Mouse (Mus musculus): Measurements from ENCODE around the gene Lrsam1.

The Lrsam1 gene

DNA sequence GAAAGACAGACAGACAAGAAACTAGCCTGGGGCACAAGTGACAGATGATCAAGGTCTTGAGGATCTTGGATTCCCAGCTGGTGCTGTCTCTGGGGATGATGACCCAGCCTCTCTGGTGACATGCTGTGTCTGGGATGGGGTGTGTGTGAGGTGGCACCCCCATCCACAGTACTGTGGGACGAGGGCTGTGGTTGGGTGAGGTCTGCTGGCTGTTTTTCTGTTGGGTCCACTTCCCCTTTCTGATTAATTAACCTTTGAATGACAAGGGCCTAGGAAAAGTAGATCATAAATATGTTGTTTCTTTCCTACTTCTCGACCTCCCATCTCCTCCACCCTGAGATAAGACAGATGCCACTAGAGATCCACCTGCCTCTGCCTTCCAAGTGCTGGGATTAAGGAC lies 67.3 kb downstream of the Lrsam1 start:
- no peak for DNase-seq (ENCODE audit: low spot score in 2 of 2)

DNA sequence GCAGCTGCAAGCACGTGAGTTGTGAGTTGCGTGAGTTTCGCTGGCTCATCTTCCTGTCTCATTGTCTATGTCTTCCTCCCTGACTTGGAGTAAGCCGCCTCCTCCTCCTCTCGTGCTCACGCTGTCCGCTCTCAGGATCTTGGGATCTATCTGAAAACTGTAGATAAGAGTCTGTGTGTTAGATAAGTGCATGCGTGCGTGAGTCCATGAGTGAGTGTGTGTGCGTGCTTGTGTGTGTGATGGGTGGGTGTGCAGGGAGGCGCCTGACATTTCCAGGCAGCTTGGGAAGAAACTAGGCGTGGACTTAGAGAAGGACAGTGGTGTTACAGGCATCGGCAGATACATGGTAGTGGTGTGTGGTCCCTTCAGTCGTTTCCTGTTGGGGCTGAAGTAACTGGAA lies 68.9 kb downstream of the Lrsam1 start:
- DNase-seq (ENCODE audit: low spot score in 2 of 2): no peak

DNA sequence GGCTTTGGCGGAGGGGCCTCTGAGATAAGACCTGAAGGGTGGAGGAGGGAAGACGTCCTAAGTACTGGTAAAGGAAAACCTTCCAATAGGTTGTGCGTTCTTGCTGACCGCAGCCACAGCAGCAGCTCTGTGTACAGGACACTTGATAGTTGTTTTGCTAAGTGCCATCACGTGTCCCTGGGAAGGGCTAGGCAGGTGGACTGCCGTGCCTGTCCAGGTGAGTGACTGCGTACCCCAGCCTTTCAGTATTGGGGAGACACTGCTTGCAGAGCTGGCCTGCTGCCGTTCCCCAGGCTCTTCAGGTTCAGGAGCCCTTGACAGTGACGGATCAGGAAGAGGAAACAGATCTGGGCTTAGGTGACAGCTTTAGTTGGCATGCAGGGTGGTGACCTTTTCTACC lies 70.1 kb downstream of the Lrsam1 start:
- no peak for DNase-seq (ENCODE audit: low spot score in 2 of 2)

DNA sequence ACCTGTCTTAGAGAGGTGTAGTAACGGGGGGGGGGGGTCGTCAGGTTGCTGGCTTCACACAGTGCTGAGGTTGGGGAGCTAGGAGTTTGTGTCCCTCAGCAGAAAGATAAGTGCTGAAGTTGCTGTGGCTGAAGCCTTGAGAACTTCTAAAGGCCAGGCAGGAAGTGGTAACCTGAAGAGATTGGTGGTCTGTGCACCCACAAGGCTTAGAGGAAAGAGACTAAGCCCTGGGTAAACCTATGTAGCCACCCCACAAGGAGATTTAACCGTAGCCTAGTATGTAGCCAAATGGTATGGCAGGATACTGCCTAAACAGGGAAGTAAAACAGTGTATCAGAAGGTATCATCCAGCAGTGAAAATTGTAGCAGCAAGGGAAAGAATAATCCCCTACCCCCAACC lies 71.1 kb downstream of the Lrsam1 start:
- DNase-seq (ENCODE audit: low spot score in 2 of 2): no peak

DNA sequence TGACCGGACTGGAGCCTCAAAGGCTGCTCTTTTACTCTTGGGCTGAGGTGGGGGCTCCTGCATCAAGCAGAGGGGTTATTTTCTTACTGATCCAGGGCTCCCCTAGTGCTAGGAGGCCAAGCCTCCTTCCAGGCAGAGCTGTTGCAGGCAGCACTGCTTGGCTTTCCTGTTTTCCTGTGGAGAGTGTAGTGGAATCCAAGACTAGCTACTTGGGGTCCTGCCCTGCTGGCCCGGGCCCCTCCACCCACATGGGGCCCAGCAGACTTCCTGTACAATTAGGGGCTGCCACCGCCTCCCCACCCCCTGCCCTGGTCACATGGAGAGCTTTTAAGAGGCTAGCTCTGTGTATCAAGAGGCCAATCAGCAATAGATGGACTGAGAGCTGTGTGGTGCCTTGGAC lies 72.9 kb downstream of the Lrsam1 start:
- DNase-seq (ENCODE audit: low spot score in 2 of 2): no peak

DNA sequence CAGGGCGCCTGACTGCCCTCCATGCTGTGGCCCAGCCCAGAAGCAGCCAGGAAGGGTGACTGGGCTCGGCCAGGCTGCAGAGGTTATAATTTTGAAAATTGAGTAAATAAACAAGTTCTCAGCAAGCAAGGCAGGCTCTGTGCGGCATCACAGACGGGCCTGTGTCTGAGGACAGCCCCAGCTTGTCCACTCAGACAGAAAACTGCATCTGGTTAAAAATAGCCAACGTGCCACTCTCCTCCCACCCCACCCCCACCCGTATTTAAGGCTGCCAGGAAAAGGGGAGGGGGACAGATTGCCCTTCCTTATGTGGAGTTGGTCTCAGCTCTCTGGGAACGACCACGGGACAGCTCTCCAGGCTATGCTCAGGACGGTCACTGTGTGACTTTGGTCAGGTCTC lies 73.4 kb downstream of the Lrsam1 start:
- DNase-seq (ENCODE audit: low spot score in 2 of 2): no peak

DNA sequence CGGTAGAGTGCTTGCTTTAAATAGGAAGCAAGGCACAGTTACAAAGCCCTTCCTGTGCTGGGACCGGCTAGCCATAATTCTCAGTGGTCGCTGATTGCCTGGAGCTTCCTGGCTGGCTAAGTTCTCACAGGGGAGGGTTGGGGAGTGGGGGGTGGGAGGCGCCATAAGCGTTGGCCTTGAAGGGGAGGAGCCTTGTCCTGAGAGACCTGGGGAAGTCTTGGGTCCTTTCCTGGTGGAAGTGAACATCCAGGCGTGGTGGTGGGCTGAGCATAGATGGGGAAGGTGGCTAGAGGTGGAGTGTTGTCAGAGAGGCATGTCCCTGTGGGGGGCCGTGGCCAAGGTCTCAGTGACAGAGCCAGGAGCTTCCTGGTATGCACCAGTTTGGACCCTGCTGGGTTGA lies 76.7 kb downstream of the Lrsam1 start:
- no peak for DNase-seq (ENCODE audit: low spot score in 2 of 2)

DNA sequence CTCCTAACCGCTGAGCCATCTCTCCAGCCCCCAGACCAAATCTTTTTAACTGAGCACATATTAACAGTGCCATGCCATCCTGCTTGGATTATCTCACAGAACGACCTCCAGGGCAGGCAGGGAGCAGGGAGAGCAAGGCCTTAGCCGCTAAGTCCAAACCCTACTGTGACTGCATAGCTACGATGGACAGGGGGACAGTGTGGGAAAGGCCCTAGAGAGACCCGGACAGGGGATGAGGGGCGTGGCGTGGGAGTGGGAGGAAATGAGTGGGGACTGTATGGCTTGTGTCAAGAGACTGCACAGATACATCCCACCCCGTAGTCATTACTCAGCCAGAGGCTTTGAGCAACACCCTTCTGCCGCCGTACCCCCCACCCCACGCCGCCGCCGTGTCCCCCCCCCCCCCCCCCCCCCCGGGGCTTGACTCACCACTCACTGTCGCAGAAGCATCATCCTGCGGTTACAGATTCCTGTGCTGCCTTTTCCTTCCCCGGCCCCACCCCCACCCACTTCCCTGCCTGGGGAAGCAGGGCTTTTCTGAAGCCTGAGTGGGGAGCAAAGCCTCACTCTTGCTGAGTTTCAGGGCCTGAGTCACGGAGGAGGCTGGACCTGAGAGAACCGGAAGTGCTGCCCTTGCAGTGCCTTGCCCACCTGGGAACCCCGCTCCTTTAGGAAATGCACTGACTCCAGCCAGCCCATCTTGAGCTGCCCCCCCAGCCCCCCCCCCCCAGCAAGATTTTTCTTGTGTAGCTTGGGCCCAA lies 79.0 kb downstream of the Lrsam1 start:
- no peak for DNase-seq (ENCODE audit: low spot score in 2 of 2)

DNA sequence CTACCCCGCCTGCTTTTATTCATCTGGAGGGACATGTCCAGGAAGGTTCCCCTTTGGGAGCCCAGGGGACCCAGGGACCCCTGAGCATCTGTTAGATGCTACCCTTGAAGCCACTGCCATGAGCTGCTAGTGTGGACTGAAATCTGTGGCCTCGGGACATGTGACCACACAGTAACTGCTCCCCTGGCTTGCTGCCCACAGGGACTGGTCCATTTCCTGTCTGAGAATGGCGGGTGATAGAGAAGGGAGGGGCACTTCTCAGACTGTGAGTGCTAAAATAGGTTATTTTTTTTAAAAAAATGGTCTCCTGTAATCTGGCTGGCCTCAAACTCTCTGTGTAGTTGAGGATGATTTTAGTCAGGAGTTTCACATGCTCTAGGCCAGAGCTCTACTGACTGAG lies 79.7 kb downstream of the Lrsam1 start:
- peak in 1 of 2 experiments; percentile 48 for DNase-seq (ENCODE audit: low spot score in 2 of 2)

DNA sequence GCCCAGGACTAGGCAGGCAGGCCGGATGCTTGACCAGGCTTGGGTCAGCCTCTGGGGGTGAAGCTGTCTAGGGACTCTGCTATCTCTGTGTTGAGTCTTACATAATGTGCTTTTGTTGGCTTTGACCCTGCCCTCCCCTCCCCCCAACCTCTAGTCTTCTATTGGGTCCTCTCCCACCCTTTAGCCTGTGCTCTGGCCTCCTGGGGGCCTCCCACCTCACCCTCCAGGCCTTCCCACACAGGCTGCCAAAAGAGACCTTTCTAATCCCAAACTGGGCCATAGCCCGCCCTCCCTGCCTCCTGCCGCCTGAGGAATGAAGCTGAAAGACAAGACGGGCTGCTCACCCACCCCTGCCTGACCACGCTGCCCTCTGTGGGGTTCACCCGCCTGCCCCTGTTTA lies 80.4 kb downstream of the Lrsam1 start:
- DNase-seq (ENCODE audit: low spot score in 2 of 2): no peak

DNA sequence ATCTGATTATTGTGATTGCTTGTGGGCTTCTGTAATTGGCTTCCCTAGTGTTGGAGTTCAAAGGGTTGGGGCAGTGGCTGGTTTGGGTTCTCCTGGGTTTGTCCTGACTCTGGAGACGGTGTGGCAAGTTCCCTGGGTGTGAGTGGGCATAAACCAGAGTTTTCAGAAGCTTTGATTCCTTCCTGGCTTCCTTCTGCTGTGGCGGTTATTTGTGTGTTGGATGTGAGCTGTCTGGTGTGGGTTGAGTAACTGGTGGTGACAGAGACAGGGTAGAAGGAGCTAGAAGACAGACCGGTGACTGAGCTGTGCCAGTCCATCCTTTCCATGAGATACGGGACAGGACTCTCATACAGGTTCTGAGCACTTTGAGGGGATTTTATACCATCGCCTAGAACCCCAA lies 81.8 kb downstream of the Lrsam1 start:
- no peak for DNase-seq (ENCODE audit: low spot score in 2 of 2)

DNA sequence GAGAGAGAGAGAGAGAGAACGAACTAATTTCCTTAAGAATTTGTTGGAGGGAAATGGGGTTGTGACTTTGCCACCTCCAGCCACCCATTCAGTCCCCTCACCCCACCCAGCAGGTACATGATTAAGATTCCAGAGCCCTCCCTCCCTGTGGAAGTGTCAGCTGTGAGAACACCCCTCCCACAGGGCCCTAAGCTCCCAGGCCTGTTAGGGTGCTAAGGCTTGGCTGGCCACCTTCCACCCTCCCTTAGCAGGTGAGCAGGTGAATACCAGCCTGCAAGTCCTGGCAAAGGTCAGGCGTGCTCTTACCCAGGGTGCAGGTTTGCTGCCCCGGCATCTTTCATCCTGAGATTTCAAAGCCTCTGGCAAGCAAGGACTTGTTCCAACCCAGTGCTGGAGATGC lies 83.0 kb downstream of the Lrsam1 start:
- no peak for DNase-seq (ENCODE audit: low spot score in 2 of 2)

DNA sequence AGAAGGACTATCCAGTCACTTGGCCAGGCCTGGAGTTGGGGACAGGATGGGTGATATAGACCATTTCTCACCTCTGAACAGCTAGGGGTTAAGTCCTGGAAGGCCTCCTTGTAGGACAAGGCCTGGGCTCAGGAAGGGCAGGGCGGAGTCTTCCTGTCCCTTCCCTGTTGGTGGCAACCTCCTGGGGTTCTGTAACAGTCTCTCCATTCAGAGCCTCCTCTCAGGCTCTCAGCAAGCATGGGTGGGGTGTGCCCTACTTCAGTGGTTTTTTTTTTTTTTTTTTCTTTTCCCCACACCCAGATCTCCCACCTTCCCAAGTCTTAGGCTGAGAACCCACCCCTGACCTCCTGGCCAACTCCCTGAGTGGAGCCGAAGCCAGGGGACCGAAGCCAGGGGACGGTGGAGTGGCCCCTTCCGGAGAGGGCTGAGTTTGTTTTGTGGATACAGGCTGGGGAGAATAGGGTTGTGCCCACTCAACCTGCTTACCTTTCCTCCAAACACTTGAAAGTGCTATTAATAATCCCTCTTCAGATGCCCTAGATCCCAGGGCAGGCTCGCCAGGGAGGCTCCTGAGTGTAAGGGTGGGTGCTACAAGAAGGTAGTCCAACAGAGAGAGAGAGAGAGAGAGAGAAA lies 83.5 kb downstream of the Lrsam1 start:
- no peak for DNase-seq (ENCODE audit: low spot score in 2 of 2)

DNA sequence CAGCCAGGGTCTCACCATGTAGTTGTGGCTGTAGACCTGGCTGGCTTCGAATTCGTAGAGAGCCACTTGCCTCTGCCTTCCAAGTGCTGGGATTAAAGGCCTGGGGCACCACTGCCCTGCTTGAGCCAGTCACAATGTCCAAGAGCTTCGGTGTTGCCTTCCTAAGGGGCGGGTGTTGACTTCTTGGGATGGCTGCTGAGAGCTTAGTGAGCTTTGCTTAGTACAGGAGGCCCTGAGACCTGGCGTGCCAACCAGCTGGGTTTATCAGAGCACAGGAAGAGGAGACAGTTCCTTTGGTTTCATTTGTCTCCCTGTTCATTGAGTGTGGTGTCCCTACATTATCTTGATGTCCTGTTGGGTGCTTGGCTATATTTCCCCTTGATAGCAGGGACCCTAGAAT lies 84.1 kb downstream of the Lrsam1 start:
- no peak for DNase-seq (ENCODE audit: low spot score in 2 of 2)

DNA sequence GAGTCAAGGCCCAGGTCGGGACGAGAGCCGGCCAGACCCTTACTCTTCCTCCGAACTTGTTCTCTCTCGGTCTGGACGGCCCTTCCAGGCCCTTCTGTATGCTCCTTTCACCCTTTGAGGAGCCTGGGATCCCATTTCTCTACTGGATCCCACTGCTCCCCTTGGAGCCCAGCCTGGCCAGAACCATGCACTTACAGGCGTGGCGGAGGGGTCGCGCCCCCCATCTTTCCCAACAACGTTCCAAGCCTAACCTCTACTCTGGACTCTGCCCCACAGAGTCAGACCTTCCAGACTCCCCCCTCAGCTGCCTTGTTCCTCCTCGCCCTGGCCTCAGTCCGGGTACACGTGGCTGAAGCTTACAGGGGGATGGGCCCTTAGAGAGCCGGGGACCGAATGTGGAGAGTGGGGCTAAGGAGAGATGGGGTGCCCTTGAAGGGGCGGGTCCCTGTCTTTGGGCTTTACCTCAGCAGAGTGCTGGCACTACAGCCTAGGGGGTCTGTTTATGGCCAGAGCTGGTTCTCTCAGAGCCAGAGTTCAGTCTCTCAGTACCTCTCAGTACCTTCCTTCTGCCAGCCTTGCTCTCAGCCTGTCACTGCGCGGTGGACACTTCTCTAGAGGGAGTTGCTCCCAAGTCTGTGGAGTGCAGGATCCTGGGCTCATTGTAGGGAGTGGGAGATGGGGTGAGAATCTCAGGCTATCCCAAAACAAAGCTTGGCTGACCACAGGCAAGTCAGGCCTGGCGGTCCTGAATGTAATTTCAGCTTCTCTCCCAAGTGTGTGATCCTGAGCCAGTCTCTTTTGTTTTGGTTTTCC lies 84.7 kb downstream of the Lrsam1 start:
- DNase-seq (ENCODE audit: low spot score in 2 of 2): no peak

DNA sequence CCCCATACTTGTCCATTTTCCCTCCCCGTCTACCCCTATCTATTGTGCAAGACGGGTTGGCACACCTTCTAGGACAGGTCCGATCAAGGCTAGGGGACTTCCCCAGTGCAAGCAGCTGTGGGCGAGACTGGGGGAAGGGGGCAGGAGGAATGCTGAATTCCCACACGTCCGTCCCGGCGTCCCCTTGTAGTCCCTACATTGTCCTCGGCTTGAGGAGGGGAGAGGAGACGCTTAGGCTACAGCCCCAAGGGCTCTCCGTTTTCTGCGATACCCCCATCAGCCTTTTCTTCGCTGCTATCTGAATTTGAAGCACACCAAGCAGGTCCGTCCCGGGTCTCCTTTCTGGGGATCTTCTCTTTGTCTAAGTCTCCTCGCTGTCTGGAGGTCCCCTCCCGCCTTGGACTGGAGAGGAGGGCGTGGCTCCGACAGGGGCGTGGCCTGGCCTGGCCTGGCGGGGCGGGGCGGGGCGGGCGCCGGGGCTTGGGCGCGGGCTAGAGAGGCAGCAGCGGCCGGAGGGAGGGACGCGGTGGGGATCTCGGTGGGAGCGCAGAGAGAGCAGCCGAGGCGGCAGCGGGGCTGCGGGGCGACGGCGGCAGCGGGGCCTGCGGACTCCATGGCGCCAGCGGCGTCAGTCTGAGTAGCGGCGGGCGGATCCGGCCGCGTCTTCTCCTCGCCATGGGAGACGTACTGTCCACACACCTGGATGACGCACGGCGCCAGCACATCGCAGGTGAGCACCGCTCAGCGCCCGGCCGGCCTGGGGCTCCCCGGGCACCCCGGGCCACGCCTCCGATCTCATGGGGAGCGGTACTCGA lies 85.5 kb downstream of the Lrsam1 start, which contains the start of gene Fam129b:
Gene Fam129b (plus strand): TSS at position 440 of the 815 bp plus-strand sequence.
- peak in 1 of 2 experiments; percentile 59 for DNase-seq (ENCODE audit: low spot score in 2 of 2)

Data from frontal cortex, postnatal 14 days (tissue).